Mouse (Mus musculus): ENCODE measurements around the gene Vdac2.

DNA sequence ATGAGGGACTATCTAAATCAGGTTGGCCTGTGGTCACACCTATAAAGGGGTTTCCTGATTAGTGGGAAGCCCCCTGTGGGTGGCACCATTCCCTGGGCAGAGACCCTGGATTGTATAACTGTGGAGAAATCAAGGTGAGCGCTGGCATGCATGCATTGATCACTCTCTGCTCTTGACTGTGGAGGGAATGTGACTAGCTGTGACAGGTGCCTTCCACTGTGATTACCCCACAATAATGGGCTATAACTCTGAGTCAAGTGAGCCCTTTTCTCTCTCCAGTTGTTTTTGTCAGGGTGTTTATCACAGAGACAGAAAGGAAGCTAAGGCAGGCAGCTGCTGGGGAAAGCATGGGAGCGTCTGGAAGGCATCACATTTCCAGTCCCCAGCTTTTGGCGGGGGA is 8.8 kb upstream of the Vdac2 start:
- TF ChIP-seq CTCF (IDR thresholded peaks at IDR 0.05; ENCODE audit: extremely low read depth, insufficient read depth, low read length) = no peak
- TF ChIP-seq POLR2A (IDR thresholded peaks at IDR 0.05; ENCODE audit: extremely low read depth, insufficient read depth, low read length) = no peak
